Mouse (Mus musculus): Measurements from ENCODE around the gene Iqsec1.

DNA sequence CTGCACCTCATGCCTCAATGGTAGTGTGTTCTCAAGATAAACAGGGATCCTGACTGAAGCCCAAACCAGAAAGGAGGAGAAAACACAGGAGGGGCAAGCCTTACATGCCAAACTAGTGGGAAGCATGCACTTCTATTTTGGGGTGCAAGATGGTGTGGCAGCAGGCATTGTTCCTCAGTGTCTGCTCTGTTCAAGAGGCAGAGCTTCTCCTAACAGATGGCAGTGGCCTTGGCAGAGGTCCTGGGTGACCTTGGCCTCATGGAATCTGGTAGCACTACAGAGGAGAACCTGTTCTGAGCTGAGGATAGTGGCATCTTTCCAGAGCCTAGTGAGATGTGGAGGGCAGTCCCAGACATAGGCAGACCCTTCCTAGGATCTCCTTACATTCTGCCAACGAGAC is 189.4 kb downstream of the Iqsec1 start:
- no peak for TF ChIP-seq CTCF (IDR thresholded peaks at IDR 0.05; ENCODE audit: low read depth)
- TF ChIP-seq EP300 (optimal IDR thresholded peaks at IDR 0.05): no peak

Measured in stomach, postnatal 0 days (tissue).